Mouse (Mus musculus): Measurements from ENCODE around the gene Tmem33. TPM values are rescaled to one million over a fixed set of nuclear protein-coding genes. Genes with fewer than 3 reads are reported as not detected.

Tmem33 gene
- polyA plus RNA-seq, 1 experiment: 67.7 TPM

- Histone ChIP-seq H3K4me3 (ENCODE audit: insufficient read depth, low read length) (no peak overlapping the region), H3K27ac (ENCODE audit: insufficient read depth, low read length) (no peak overlapping the region), H3K4me1 (ENCODE audit: control insufficient read depth, insufficient read depth, low read length) (no peaks in the 10 kb centered on the region)
- TF ChIP-seq POLR2A (IDR thresholded peaks at IDR 0.05; ENCODE audit: extremely low read depth, insufficient read depth, low read length) (no peak), CTCF (IDR thresholded peaks at IDR 0.05; ENCODE audit: extremely low read depth, insufficient read depth, low read length) (no peak)
Measured at GRCm38 (mm10) chr5:67295029-67295428, 34.7 kb downstream of the Tmem33 start.

- H3K27ac ChIP-seq (ENCODE audit: insufficient read depth, low read length): no peak overlapping the region
- no peak overlapping the region for H3K4me3 ChIP-seq (ENCODE audit: insufficient read depth, low read length)
- no peak for TF ChIP-seq CTCF (IDR thresholded peaks at IDR 0.05; ENCODE audit: extremely low read depth, insufficient read depth, low read length)
- no peak for TF ChIP-seq POLR2A (IDR thresholded peaks at IDR 0.05; ENCODE audit: extremely low read depth, insufficient read depth, low read length)
- no peaks in the 10 kb centered on the region for H3K4me1 ChIP-seq (ENCODE audit: control insufficient read depth, insufficient read depth, low read length)
Measured at GRCm38 (mm10) chr5:67295682-67296081, 35.3 kb downstream of the Tmem33 start.

GRCm38 (mm10) chr5:67296171-67296570 is 35.8 kb downstream of the Tmem33 start:
- TF ChIP-seq CTCF (IDR thresholded peaks at IDR 0.05; ENCODE audit: extremely low read depth, insufficient read depth, low read length) (no peak), POLR2A (IDR thresholded peaks at IDR 0.05; ENCODE audit: extremely low read depth, insufficient read depth, low read length) (no peak)
- H3K4me3 ChIP-seq (ENCODE audit: insufficient read depth, low read length): no peak overlapping the region
- H3K27ac ChIP-seq (ENCODE audit: insufficient read depth, low read length): no peak overlapping the region
- H3K4me1 ChIP-seq (ENCODE audit: control insufficient read depth, insufficient read depth, low read length): no peaks in the 10 kb centered on the region

- TF ChIP-seq POLR2A (IDR thresholded peaks at IDR 0.05; ENCODE audit: extremely low read depth, insufficient read depth, low read length) (no peak), CTCF (IDR thresholded peaks at IDR 0.05; ENCODE audit: extremely low read depth, insufficient read depth, low read length) (no peak)
Measured at GRCm38 (mm10) chr5:67297026-67297813, 36.9 kb downstream of the Tmem33 start.

GRCm38 (mm10) chr5:67299847-67300412 is 39.6 kb downstream of the Tmem33 start:
- no peak for TF ChIP-seq POLR2A (IDR thresholded peaks at IDR 0.05; ENCODE audit: extremely low read depth, insufficient read depth, low read length)
- TF ChIP-seq CTCF (IDR thresholded peaks at IDR 0.05; ENCODE audit: extremely low read depth, insufficient read depth, low read length): no peak
- Histone ChIP-seq H3K4me1 (ENCODE audit: control insufficient read depth, insufficient read depth, low read length) (no peaks in the 10 kb centered on the region), H3K27ac (ENCODE audit: insufficient read depth, low read length) (no peak overlapping the region), H3K4me3 (ENCODE audit: insufficient read depth, low read length) (no peak overlapping the region)

More at GRCm38 (mm10) chr5:67297026-67297813, 36.9 kb downstream of the Tmem33 start:
- Histone ChIP-seq H3K27ac (ENCODE audit: insufficient read depth, low read length) (no peak overlapping the region), H3K4me3 (ENCODE audit: insufficient read depth, low read length) (no peak overlapping the region), H3K4me1 (ENCODE audit: control insufficient read depth, insufficient read depth, low read length) (no peaks in the 10 kb centered on the region)

- TF ChIP-seq POLR2A (IDR thresholded peaks at IDR 0.05; ENCODE audit: extremely low read depth, insufficient read depth, low read length): no peak
- no peak for TF ChIP-seq CTCF (IDR thresholded peaks at IDR 0.05; ENCODE audit: extremely low read depth, insufficient read depth, low read length)
- no peaks in the 10 kb centered on the region for H3K4me1 ChIP-seq (ENCODE audit: control insufficient read depth, insufficient read depth, low read length)
- H3K27ac ChIP-seq (ENCODE audit: insufficient read depth, low read length): no peak overlapping the region
- H3K4me3 ChIP-seq (ENCODE audit: insufficient read depth, low read length): no peak overlapping the region
Measured at GRCm38 (mm10) chr5:67300926-67301597, 40.7 kb downstream of the Tmem33 start.

- Histone ChIP-seq H3K27ac (ENCODE audit: insufficient read depth, low read length) (no peak overlapping the region), H3K4me1 (ENCODE audit: control insufficient read depth, insufficient read depth, low read length) (no peaks in the 10 kb centered on the region), H3K4me3 (ENCODE audit: insufficient read depth, low read length) (no peak overlapping the region)
- no peak for TF ChIP-seq CTCF (IDR thresholded peaks at IDR 0.05; ENCODE audit: extremely low read depth, insufficient read depth, low read length)
Measured at GRCm38 (mm10) chr5:67301722-67302331, 41.5 kb downstream of the Tmem33 start.

- TF ChIP-seq POLR2A (IDR thresholded peaks at IDR 0.05; ENCODE audit: extremely low read depth, insufficient read depth, low read length) (no peak), CTCF (IDR thresholded peaks at IDR 0.05; ENCODE audit: extremely low read depth, insufficient read depth, low read length) (no peak)
- Histone ChIP-seq H3K4me3 (ENCODE audit: insufficient read depth, low read length) (no peak overlapping the region), H3K4me1 (ENCODE audit: control insufficient read depth, insufficient read depth, low read length) (peaks cover 2% of the 10 kb centered on the region; the same call in 1 of the 2 replicates), H3K27ac (ENCODE audit: insufficient read depth, low read length) (no peak overlapping the region)
Measured at GRCm38 (mm10) chr5:67303816-67304215, 43.5 kb downstream of the Tmem33 start.

- TF ChIP-seq POLR2A (IDR thresholded peaks at IDR 0.05; ENCODE audit: extremely low read depth, insufficient read depth, low read length): peak; percentile 97
- no peak for TF ChIP-seq CTCF (IDR thresholded peaks at IDR 0.05; ENCODE audit: extremely low read depth, insufficient read depth, low read length)
- H3K4me3 ChIP-seq (ENCODE audit: insufficient read depth, low read length): peak within 1 kb of the TSS; percentile 57
- H3K27ac ChIP-seq (ENCODE audit: insufficient read depth, low read length): peak within 1 kb of the TSS; percentile 22; the same call in 1 of the 2 replicates
- H3K4me1 ChIP-seq (ENCODE audit: control insufficient read depth, insufficient read depth, low read length): peaks cover 4% of the 10 kb centered on the region; the same call in 1 of the 2 replicates
Measured at GRCm38 (mm10) chr5:67306698-67307521, 46.5 kb downstream of the Tmem33 start, which contains the start of gene Slc30a9. Gene Slc30a9 (plus strand): TSS chr5:67306955.

Measured in cortical plate, adult 2 months (tissue).